Mouse (Mus musculus) liver, adult 2 months (tissue): ENCODE data around the gene Hmgxb4. TPM values are rescaled to one million over a fixed set of nuclear protein-coding genes. Genes with fewer than 3 reads are reported as not detected.

Source experiments
- DNase-seq: peaks from one replicate; pipeline ENCODE4 v3.0.0-alpha.2; 2011; ENCODE audit warnings: low read depth, low spot score; ENCODE audit errors: extremely low read depth
- H3K27ac ChIP-seq: fragments of 200-500 bp; replicated peaks from 2 replicates; pipeline ENCODE4 v1.5.1; 2012; ENCODE audit warnings: low read depth, mild to moderate bottlenecking, control low read depth, inconsistent platforms, low read length; ENCODE audit not compliant: insufficient read depth
- H3K27me3 ChIP-seq: fragments of 200-500 bp; 2 replicates; pipeline ENCODE4 v1.6.1; 2012; ENCODE audit warnings: mild to moderate bottlenecking, moderate library complexity, low read length, inconsistent platforms; ENCODE audit not compliant: control insufficient read depth, insufficient read depth
- H3K36me3 ChIP-seq: fragments of 200-500 bp; 2 replicates; pipeline ENCODE4 v1.6.1; 2012; ENCODE audit warnings: low read length, inconsistent platforms; ENCODE audit not compliant: control insufficient read depth, insufficient read depth
- H3K4me1 ChIP-seq: fragments of 200-500 bp; 2 replicates; pipeline ENCODE4 v1.6.1; 2011; ENCODE audit warnings: low read length; ENCODE audit not compliant: control insufficient read depth, insufficient read depth
- H3K4me3 ChIP-seq: fragments of 200-500 bp; 2 replicates; pipeline ENCODE4 v1.5.1; 2011; ENCODE audit warnings: low read depth, mild to moderate bottlenecking, control low read depth, low read length, moderate library complexity; ENCODE audit not compliant: insufficient read depth
- H3K79me2 ChIP-seq: fragments of 200-500 bp; 2 replicates; pipeline ENCODE4 v1.6.1; 2012; ENCODE audit warnings: inconsistent platforms, mild to moderate bottlenecking, low read length, moderate library complexity; ENCODE audit not compliant: control insufficient read depth, insufficient read depth
- H3K9ac ChIP-seq: fragments of 200-500 bp; 2 replicates; pipeline ENCODE4 v1.6.1; 2012; ENCODE audit warnings: low read depth, mild to moderate bottlenecking, control low read depth, inconsistent platforms, low read length
- CTCF ChIP-seq: fragments of 200-500 bp; IDR thresholded peaks from 2 replicates; pipeline ENCODE4 v1.5.1; 2011; ENCODE audit warnings: low read depth, low read length, control low read depth
- POLR2A ChIP-seq: fragments of 200-500 bp; IDR thresholded peaks from 2 replicates; pipeline ENCODE4 v1.6.1; 2011; ENCODE audit warnings: low read length, control low read depth; ENCODE audit not compliant: insufficient read depth; ENCODE audit errors: extremely low read depth
- WGBS: fragments of 180-500 bp; shearing (Covaris S2); methylation state at CpG from one replicate; pipeline ENCODE4 v1.1.7; 2018; 5-methylcytosine and 5-hydroxymethylcytosine counted together
- polyA plus RNA-seq: library from polyadenylated mRNA; depleted of rRNA; stranded (reverse); fragments of >200 nt; gene quantifications from 2 replicates; pipeline ENCODE4 v1.2.3, GENCODE M21; 2012
- total RNA-seq: library from RNA; depleted of rRNA; stranded (reverse); fragments of >200 nt; gene quantifications from 2 replicates; pipeline ENCODE4 v1.2.3, GENCODE M21; 2014

Gene Hmgxb4
- total and polyA plus RNA-seq, 2 experiments, result 4.5 to 9.4 TPM

DNA sequence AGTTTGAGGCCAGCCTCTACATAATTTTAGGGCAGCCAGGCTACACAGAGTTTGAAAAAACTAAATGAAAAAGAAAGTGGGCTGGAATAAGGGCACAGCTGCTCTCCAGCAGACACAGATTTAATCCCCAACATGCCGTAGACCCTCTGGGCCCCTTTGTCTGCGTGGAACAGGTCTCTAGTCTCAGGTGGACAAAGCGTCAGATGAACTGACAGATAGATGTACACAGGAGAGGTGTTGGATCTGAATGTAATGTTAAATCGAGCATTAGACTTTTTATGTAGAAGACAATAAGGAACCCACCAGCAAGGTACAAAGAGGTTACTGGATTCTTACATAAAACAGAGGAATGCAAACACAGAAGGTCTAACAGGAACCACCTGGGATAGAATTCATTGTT lies 32.7 kb downstream of the Hmgxb4 start:
- 96% methylated on average over 4 of the region's 4 CpGs for WGBS
- H3K79me2 ChIP-seq, result no peaks in the 10 kb centered on the region
- H3K4me1 ChIP-seq, result no peaks in the 10 kb centered on the region
- H3K27me3 ChIP-seq, result no peaks in the 10 kb centered on the region
- no peak overlapping the region for H3K4me3 ChIP-seq
- TF ChIP-seq CTCF (no peak), POLR2A (no peak)
- no peak overlapping the region for H3K9ac ChIP-seq
- no peak for DNase-seq
- no peak overlapping the region for H3K27ac ChIP-seq
- H3K36me3 ChIP-seq, result peaks cover 34% of the 10 kb centered on the region

DNA sequence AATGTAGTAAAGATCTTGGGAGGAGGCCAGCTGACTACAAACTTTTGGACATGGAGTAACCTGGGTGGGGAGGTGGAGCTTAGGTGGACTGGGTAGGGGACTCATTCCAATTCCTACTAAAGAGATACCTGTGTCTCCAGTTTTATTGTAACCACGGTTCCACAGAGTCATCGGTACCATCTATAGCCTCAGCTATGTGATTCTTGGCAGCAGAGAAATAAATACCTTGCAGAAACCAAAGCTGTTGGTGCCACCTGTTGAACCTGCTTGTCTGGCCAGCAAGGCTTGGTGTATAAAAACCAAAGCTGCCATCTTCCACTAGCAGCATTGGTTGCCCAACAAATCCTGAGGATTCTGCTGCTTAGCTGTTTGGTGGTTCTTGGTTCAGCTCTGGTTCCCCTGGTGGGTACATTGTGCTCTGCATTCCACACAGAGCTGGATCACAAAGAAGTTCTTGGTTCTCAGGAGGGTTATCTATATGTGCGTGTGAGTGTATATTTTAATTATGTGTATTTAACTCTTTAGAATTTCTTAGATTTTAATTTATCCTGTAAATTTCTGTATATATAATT lies 37.4 kb downstream of the Hmgxb4 start:
- Histone ChIP-seq H3K4me1 (peaks cover 2% of the 10 kb centered on the region; the same call in 1 of the 2 replicates), H3K4me3 (no peak overlapping the region), H3K79me2 (peaks cover 9% of the 10 kb centered on the region; the same call in 1 of the 2 replicates), H3K36me3 (peaks cover 9% of the 10 kb centered on the region), H3K27me3 (no peaks in the 10 kb centered on the region), H3K27ac (no peak overlapping the region), H3K9ac (no peak overlapping the region)
- 96% methylated on average over 3 of the region's 3 CpGs for WGBS
- TF ChIP-seq CTCF (no peak), POLR2A (no peak)
- no peak for DNase-seq

GRCm38 (mm10) chr8:75032961-75033360 lies 39.8 kb downstream of the Hmgxb4 start:
- no peak overlapping the region; the same call in 1 of the 2 replicates for H3K4me3 ChIP-seq
- H3K36me3 ChIP-seq, result peaks cover 7% of the 10 kb centered on the region; the same call in 1 of the 2 replicates
- H3K4me1 ChIP-seq, result peaks cover 2% of the 10 kb centered on the region; the same call in 1 of the 2 replicates
- 77% methylated on average over 5 of the region's 5 CpGs for WGBS
- no peak for TF ChIP-seq POLR2A
- TF ChIP-seq CTCF, result no peak
- peaks cover 19% of the 10 kb centered on the region; the same call in 1 of the 2 replicates for H3K79me2 ChIP-seq
- no peak overlapping the region for H3K9ac ChIP-seq
- no peak overlapping the region for H3K27ac ChIP-seq
- DNase-seq, result no peak
- H3K27me3 ChIP-seq, result no peaks in the 10 kb centered on the region

GRCm38 (mm10) chr8:75033511-75034243 lies 40.5 kb downstream of the Hmgxb4 start, which contains the start of gene Tom1:
Gene Tom1 (plus strand): TSS chr8:75033705.
- no peak for TF ChIP-seq CTCF
- peak; percentile 49; the same call in 1 of the 2 replicates for TF ChIP-seq POLR2A
- WGBS, result under 1% methylated on average over 62 of the region's 62 CpGs
- Histone ChIP-seq H3K27me3 (no peaks in the 10 kb centered on the region), H3K36me3 (peaks cover 6% of the 10 kb centered on the region; the same call in 1 of the 2 replicates), H3K4me1 (peaks cover 2% of the 10 kb centered on the region; the same call in 1 of the 2 replicates), H3K79me2 (peaks cover 22% of the 10 kb centered on the region; the same call in 1 of the 2 replicates), H3K27ac (peak within 1 kb of the TSS; percentile 87), H3K4me3 (peak within 1 kb of the TSS; percentile 82), H3K9ac (peak within 1 kb of the TSS; percentile 87)
- peak; percentile 95 for DNase-seq

- Histone ChIP-seq H3K4me3 (peak overlapping the region; percentile 82), H3K36me3 (peaks cover 4% of the 10 kb centered on the region; the same call in 1 of the 2 replicates), H3K79me2 (peaks cover 22% of the 10 kb centered on the region; the same call in 1 of the 2 replicates), H3K9ac (peak overlapping the region; percentile 80), H3K4me1 (peaks cover 2% of the 10 kb centered on the region; the same call in 1 of the 2 replicates), H3K27me3 (no peaks in the 10 kb centered on the region), H3K27ac (peak overlapping the region; percentile 76)
- peak; percentile 49 for DNase-seq
- TF ChIP-seq POLR2A (no peak), CTCF (no peak)
- under 1% methylated on average over 17 of the region's 17 CpGs for WGBS
Observed at GRCm38 (mm10) chr8:75034285-75034684, 41.1 kb downstream of the Hmgxb4 start.

DNA sequence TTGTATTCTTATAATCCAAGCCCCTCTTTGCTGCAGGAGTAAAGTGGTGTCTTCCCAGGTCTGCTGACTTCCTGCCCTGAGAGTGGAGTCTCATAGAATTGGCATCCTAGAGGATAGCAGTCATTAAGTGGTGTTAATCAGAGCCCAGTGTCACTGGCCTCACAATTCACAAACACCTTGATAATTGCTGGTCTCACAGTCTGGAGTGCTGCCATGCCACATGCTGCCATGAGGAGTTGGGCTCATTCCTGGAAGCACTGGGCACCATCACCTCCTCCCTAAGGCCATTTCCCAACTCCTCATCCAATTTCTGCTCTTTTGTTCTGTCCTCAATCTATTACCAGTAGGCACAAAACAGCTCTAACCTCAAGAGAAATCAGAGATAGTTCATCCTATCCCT lies 42.5 kb downstream of the Hmgxb4 start:
- no peak for DNase-seq
- no peaks in the 10 kb centered on the region for H3K27me3 ChIP-seq
- H3K36me3 ChIP-seq, result no peaks in the 10 kb centered on the region
- TF ChIP-seq CTCF (no peak), POLR2A (no peak)
- H3K4me1 ChIP-seq, result peaks cover 2% of the 10 kb centered on the region; the same call in 1 of the 2 replicates
- no peak overlapping the region for H3K27ac ChIP-seq
- peaks cover 24% of the 10 kb centered on the region; the same call in 1 of the 2 replicates for H3K79me2 ChIP-seq
- no peak overlapping the region for H3K4me3 ChIP-seq
- H3K9ac ChIP-seq, result no peak overlapping the region
